Mouse (Mus musculus): Measurements from ENCODE around the gene Chd5. TPM values are rescaled to one million over a fixed set of nuclear protein-coding genes. Genes with fewer than 3 reads are reported as not detected.

Chd5 gene
- polyA plus RNA-seq, 1 experiment, result 1.0 TPM

GRCm38 (mm10) chr4:152435255-152435654 lies 96.8 kb downstream of the Chd5 start:
- no peak overlapping the region for H3ac ChIP-seq (ENCODE audit: control insufficient read depth, insufficient read length)
- TF ChIP-seq POLR2AphosphoS2 (IDR thresholded peaks at IDR 0.05; ENCODE audit: insufficient read length, low read depth) (no peak), USF1 (IDR thresholded peaks at IDR 0.05; ENCODE audit: low read depth) (no peak), MYOD1 (IDR thresholded peaks at IDR 0.05; ENCODE audit: control insufficient read depth in 1 of 3, insufficient read length in 2 of 3, low read depth in 2 of 3) (no peak), CEBPB (IDR thresholded peaks at IDR 0.05; ENCODE audit: insufficient read depth, poor library complexity, severe bottlenecking) (no peak), TCF12 (IDR thresholded peaks at IDR 0.05; ENCODE audit: insufficient read depth, poor library complexity, severe bottlenecking) (no peak), POLR2A (IDR thresholded peaks at IDR 0.05; ENCODE audit: insufficient read length, low read depth) (no peak), E2F4 (IDR thresholded peaks at IDR 0.05; ENCODE audit: insufficient read depth) (no peak), REST (IDR thresholded peaks at IDR 0.05; ENCODE audit: insufficient read depth, insufficient read length) (no peak), MAX (IDR thresholded peaks at IDR 0.05; ENCODE audit: low read depth) (no peak), MYOG (IDR thresholded peaks at IDR 0.05; ENCODE audit: control insufficient read depth in 1 of 3, insufficient read depth in 1 of 3, insufficient read length in 2 of 3, low read depth in 2 of 3) (no peak)
- H3K4me3 ChIP-seq, result no peak overlapping the region
- H3K79me2 ChIP-seq (ENCODE audit: control insufficient read depth, insufficient read depth), result no peaks in the 10 kb centered on the region
- H3K36me3 ChIP-seq (ENCODE audit: control insufficient read depth, insufficient read depth), result no peaks in the 10 kb centered on the region
- peaks cover 33% of the 10 kb centered on the region for H3K27me3 ChIP-seq (ENCODE audit: control insufficient read depth, insufficient read depth, insufficient read length)
- peak overlapping the region; percentile 82 for H3K4me2 ChIP-seq (ENCODE audit: low read depth)

Other genes with a start within 250 kb of the Chd5 start
- 4.0 TPM for gene Tnfrsf25, start 222.7 kb upstream of the Chd5 start, polyA plus RNA-seq (2012; fragmentation: generic; extraction: Trizol)
- 0.65 TPM for gene Espn, start 186.3 kb upstream of the Chd5 start, polyA plus RNA-seq (2012; fragmentation: generic; extraction: Trizol)
- not detected for gene Hes2, start 179.8 kb upstream of the Chd5 start, polyA plus RNA-seq (2012; fragmentation: generic; extraction: Trizol)
- gene Acot7, start 160.5 kb upstream of the Chd5 start, polyA plus RNA-seq (2012; fragmentation: generic; extraction: Trizol), result 167 TPM
- 6.5 TPM for gene Gpr153, start 64.4 kb upstream of the Chd5 start, polyA plus RNA-seq (2012; fragmentation: generic; extraction: Trizol)
- gene Hes3, start 47.0 kb upstream of the Chd5 start, polyA plus RNA-seq (2012; fragmentation: generic; extraction: Trizol), result 0.02 TPM
- gene Icmt, start 41.4 kb upstream of the Chd5 start, polyA plus RNA-seq (2012; fragmentation: generic; extraction: Trizol), result 30.8 TPM
- gene Rnf207, start 19.7 kb upstream of the Chd5 start, polyA plus RNA-seq (2012; fragmentation: generic; extraction: Trizol), result 0.52 TPM
- 1,218 TPM for gene Rpl22, start 12.9 kb upstream of the Chd5 start, polyA plus RNA-seq (2012; fragmentation: generic; extraction: Trizol)
- gene Nphp4, start 138.1 kb downstream of the Chd5 start, polyA plus RNA-seq (2012; fragmentation: generic; extraction: Trizol), result 2.3 TPM
- 14.6 TPM for gene Kcnab2, start 139.2 kb downstream of the Chd5 start, polyA plus RNA-seq (2012; fragmentation: generic; extraction: Trizol)

Data from myocyte (in vitro differentiated cells).